Mouse (Mus musculus): ENCODE data around the gene Gm4792. TPM values are rescaled to one million over a fixed set of nuclear protein-coding genes. Genes with fewer than 3 reads are reported as not detected.

Gm4792 gene
- total and polyA plus RNA-seq, 2 experiments from 2014 or later = 0.48 TPM; not detected in 1

- Histone ChIP-seq H3K4me2 (ENCODE audit: low read depth) (no peak overlapping the region), H3K4me3 (ENCODE audit: low read depth, low read length) (no peak overlapping the region), H3K9ac (no peak overlapping the region), H3K27ac (ENCODE audit: low read depth, low read length) (no peak overlapping the region), H3K4me1 (ENCODE audit: insufficient read depth) (no peaks in the 10 kb centered on the region), H3K27me3 (ENCODE audit: insufficient read depth, low read length) (no peaks in the 10 kb centered on the region), H3K36me3 (ENCODE audit: insufficient read depth) (no peaks in the 10 kb centered on the region), H3K9me3 (ENCODE audit: low read length) (no peaks in the 10 kb centered on the region)
- 61% methylated on average over 7 of the region's 7 CpGs for WGBS
- no peak for TF ChIP-seq CTCF (IDR thresholded peaks at IDR 0.05; ENCODE audit: low read depth)
- no peak for DNase-seq
- ATAC-seq = no peak
These were observed 43.8 kb upstream of the Gm4792 start for GRCm38 (mm10) chr10:94342256-94342655.

- Histone ChIP-seq H3K9ac (no peak overlapping the region), H3K4me3 (ENCODE audit: low read depth, low read length) (no peak overlapping the region), H3K4me1 (ENCODE audit: insufficient read depth) (no peaks in the 10 kb centered on the region), H3K36me3 (ENCODE audit: insufficient read depth) (no peaks in the 10 kb centered on the region), H3K9me3 (ENCODE audit: low read length) (no peaks in the 10 kb centered on the region), H3K27me3 (ENCODE audit: insufficient read depth, low read length) (no peaks in the 10 kb centered on the region), H3K4me2 (ENCODE audit: low read depth) (peak overlapping the region; percentile 10; the same call in 1 of the 2 replicates), H3K27ac (ENCODE audit: low read depth, low read length) (no peak overlapping the region)
- TF ChIP-seq CTCF (IDR thresholded peaks at IDR 0.05; ENCODE audit: low read depth) = no peak
- no peak for DNase-seq
- ATAC-seq = no peak
- WGBS = 73% methylated on average over 17 of the region's 17 CpGs
These were observed 43.0 kb upstream of the Gm4792 start for GRCm38 (mm10) chr10:94341501-94341900.

GRCm38 (mm10) chr10:94336071-94336470 lies 37.6 kb upstream of the Gm4792 start:
- DNase-seq (no peak), ATAC-seq (no peak)
- no peak for TF ChIP-seq CTCF (IDR thresholded peaks at IDR 0.05; ENCODE audit: low read depth)
- no peak overlapping the region for H3K4me2 ChIP-seq (ENCODE audit: low read depth)
- H3K27ac ChIP-seq (ENCODE audit: low read depth, low read length) = no peak overlapping the region
- no peak overlapping the region for H3K4me3 ChIP-seq (ENCODE audit: low read depth, low read length)
- H3K9me3 ChIP-seq (ENCODE audit: low read length) = no peaks in the 10 kb centered on the region
- H3K9ac ChIP-seq = no peak overlapping the region
- no peaks in the 10 kb centered on the region for H3K36me3 ChIP-seq (ENCODE audit: insufficient read depth)
- 92% methylated on average over 6 of the region's 6 CpGs for WGBS
- no peaks in the 10 kb centered on the region for H3K27me3 ChIP-seq (ENCODE audit: insufficient read depth, low read length)
- H3K4me1 ChIP-seq (ENCODE audit: insufficient read depth) = no peaks in the 10 kb centered on the region

- ATAC-seq = no peak
- no peak for TF ChIP-seq CTCF (IDR thresholded peaks at IDR 0.05; ENCODE audit: low read depth)
- WGBS = 82% methylated on average over 10 of the region's 10 CpGs
- Histone ChIP-seq H3K4me1 (ENCODE audit: insufficient read depth) (no peaks in the 10 kb centered on the region), H3K36me3 (ENCODE audit: insufficient read depth) (no peaks in the 10 kb centered on the region), H3K4me2 (ENCODE audit: low read depth) (no peak overlapping the region), H3K27ac (ENCODE audit: low read depth, low read length) (no peak overlapping the region), H3K27me3 (ENCODE audit: insufficient read depth, low read length) (no peaks in the 10 kb centered on the region), H3K9me3 (ENCODE audit: low read length) (no peaks in the 10 kb centered on the region), H3K9ac (no peak overlapping the region), H3K4me3 (ENCODE audit: low read depth, low read length) (no peak overlapping the region)
- DNase-seq = no peak
These were observed 36.5 kb upstream of the Gm4792 start for GRCm38 (mm10) chr10:94335047-94335446.

GRCm38 (mm10) chr10:94333328-94333727 lies 34.8 kb upstream of the Gm4792 start:
- TF ChIP-seq CTCF (IDR thresholded peaks at IDR 0.05; ENCODE audit: low read depth) = no peak
- Histone ChIP-seq H3K4me1 (ENCODE audit: insufficient read depth) (no peaks in the 10 kb centered on the region), H3K9me3 (ENCODE audit: low read length) (no peaks in the 10 kb centered on the region), H3K4me2 (ENCODE audit: low read depth) (no peak overlapping the region), H3K4me3 (ENCODE audit: low read depth, low read length) (no peak overlapping the region), H3K27me3 (ENCODE audit: insufficient read depth, low read length) (no peaks in the 10 kb centered on the region), H3K27ac (ENCODE audit: low read depth, low read length) (no peak overlapping the region), H3K36me3 (ENCODE audit: insufficient read depth) (no peaks in the 10 kb centered on the region), H3K9ac (no peak overlapping the region)
- DNase-seq (no peak), ATAC-seq (no peak)
- WGBS = 85% methylated on average over 8 of the region's 8 CpGs

GRCm38 (mm10) chr10:94332358-94333137 lies 34.0 kb upstream of the Gm4792 start:
- Histone ChIP-seq H3K4me1 (ENCODE audit: insufficient read depth) (no peaks in the 10 kb centered on the region), H3K9ac (no peak overlapping the region), H3K36me3 (ENCODE audit: insufficient read depth) (no peaks in the 10 kb centered on the region), H3K9me3 (ENCODE audit: low read length) (no peaks in the 10 kb centered on the region), H3K27me3 (ENCODE audit: insufficient read depth, low read length) (no peaks in the 10 kb centered on the region), H3K4me3 (ENCODE audit: low read depth, low read length) (no peak overlapping the region), H3K27ac (ENCODE audit: low read depth, low read length) (no peak overlapping the region), H3K4me2 (ENCODE audit: low read depth) (no peak overlapping the region)
- DNase-seq (no peak), ATAC-seq (no peak)
- WGBS = 78% methylated on average over 16 of the region's 16 CpGs
- TF ChIP-seq CTCF (IDR thresholded peaks at IDR 0.05; ENCODE audit: low read depth) = peak; percentile 16; the same call in 1 of the 2 replicates

GRCm38 (mm10) chr10:94329962-94330361 lies 31.5 kb upstream of the Gm4792 start:
- ATAC-seq = peak; percentile 91
- 0 out of 2 replicates have a peak, but pooled peaks cover 4% of the 10 kb centered on the region for H3K9me3 ChIP-seq (ENCODE audit: low read length)
- no peaks in the 10 kb centered on the region for H3K36me3 ChIP-seq (ENCODE audit: insufficient read depth)
- peak; percentile 70 for DNase-seq
- H3K27ac ChIP-seq (ENCODE audit: low read depth, low read length) = no peak overlapping the region
- 21% methylated on average over 5 of the region's 5 CpGs for WGBS
- H3K27me3 ChIP-seq (ENCODE audit: insufficient read depth, low read length) = no peaks in the 10 kb centered on the region
- no peaks in the 10 kb centered on the region for H3K4me1 ChIP-seq (ENCODE audit: insufficient read depth)
- no peak for TF ChIP-seq CTCF (IDR thresholded peaks at IDR 0.05; ENCODE audit: low read depth)
- H3K4me3 ChIP-seq (ENCODE audit: low read depth, low read length) = no peak overlapping the region
- H3K4me2 ChIP-seq (ENCODE audit: low read depth) = no peak overlapping the region
- H3K9ac ChIP-seq = no peak overlapping the region
